Mouse (Mus musculus): Measurements from ENCODE around the gene Adamts14.

Adamts14 gene

GRCm38 (mm10) chr10:61179927-61180326, 93.3 kb downstream of the Adamts14 start:
- in situ Hi-C loops (cut with MboI), result no loop called here

- in situ Hi-C loops (cut with MboI), result no loop called here
Measured at GRCm38 (mm10) chr10:61178687-61179086, 94.6 kb downstream of the Adamts14 start.

- in situ Hi-C loops (cut with MboI), result no loop called here
Measured at GRCm38 (mm10) chr10:61177751-61178150, 95.5 kb downstream of the Adamts14 start.

- in situ Hi-C loops (cut with MboI), result no loop called here
Measured at GRCm38 (mm10) chr10:61176221-61176790, 96.9 kb downstream of the Adamts14 start.

- in situ Hi-C loops (cut with MboI), result no loop called here
Measured at GRCm38 (mm10) chr10:61175442-61176204, 97.6 kb downstream of the Adamts14 start.

- in situ Hi-C loops (cut with MboI), result no loop called here
Measured at GRCm38 (mm10) chr10:61174711-61175441, 98.4 kb downstream of the Adamts14 start.

GRCm38 (mm10) chr10:61172496-61172895, 100.7 kb downstream of the Adamts14 start:
- in situ Hi-C loops (cut with MboI), result no loop called here

- in situ Hi-C loops (cut with MboI), result no loop called here
Measured at GRCm38 (mm10) chr10:61171654-61172053, 101.6 kb downstream of the Adamts14 start, which contains the start of gene Tbata. TSS of gene Tbata (plus strand) at chr10:61171954.

- in situ Hi-C loops (cut with MboI), result no loop called here
Measured at GRCm38 (mm10) chr10:61168393-61168792, 104.8 kb downstream of the Adamts14 start.

- in situ Hi-C loops (cut with MboI), result no loop called here
Measured at GRCm38 (mm10) chr10:61167333-61168096, 105.7 kb downstream of the Adamts14 start.

- in situ Hi-C loops (cut with MboI), result no loop called here
Measured at GRCm38 (mm10) chr10:61162366-61162765, 110.9 kb downstream of the Adamts14 start.

GRCm38 (mm10) chr10:61160671-61161070, 112.6 kb downstream of the Adamts14 start:
- in situ Hi-C loops (cut with MboI), result no loop called here

GRCm38 (mm10) chr10:61160089-61160488, 113.1 kb downstream of the Adamts14 start:
- in situ Hi-C loops (cut with MboI), result no loop called here

GRCm38 (mm10) chr10:61158594-61158993, 114.6 kb downstream of the Adamts14 start:
- in situ Hi-C loops (cut with MboI), result no loop called here

GRCm38 (mm10) chr10:61156453-61156852, 116.8 kb downstream of the Adamts14 start:
- in situ Hi-C loops (cut with MboI), result no loop called here

GRCm38 (mm10) chr10:61155611-61156010, 117.6 kb downstream of the Adamts14 start:
- in situ Hi-C loops (cut with MboI), result no loop called here

- in situ Hi-C loops (cut with MboI), result no loop called here
Measured at GRCm38 (mm10) chr10:61152131-61152530, 121.1 kb downstream of the Adamts14 start.

- in situ Hi-C loops (cut with MboI), result no loop called here
Measured at GRCm38 (mm10) chr10:61150616-61151015, 122.6 kb downstream of the Adamts14 start.

GRCm38 (mm10) chr10:61149476-61149875, 123.8 kb downstream of the Adamts14 start:
- in situ Hi-C loops (cut with MboI), result no loop called here

GRCm38 (mm10) chr10:61147157-61148040, 125.8 kb downstream of the Adamts14 start, which contains the start of gene Sgpl1:
TSS of gene Sgpl1 (minus strand) at chr10:61147703.
- in situ Hi-C loops (cut with MboI), result no loop called here
